Mouse (Mus musculus) lung, embryonic 16.5 days (tissue): Measurements from ENCODE around the gene Pik3r1. TPM values are rescaled to one million over a fixed set of nuclear protein-coding genes. Genes with fewer than 3 reads are reported as not detected.

Experiments used
- ATAC-seq: fragments of 200-750 bp; cut with Nextera tagmentation; 2 replicates; pipeline ENCODE4 v1.8.0; 2017; ENCODE audit warnings: low read depth, mild to moderate bottlenecking, moderate library complexity
- H3K27ac ChIP-seq: fragments of 300-500 bp; sonication (generic); 2 replicates; pipeline ENCODE4 v1.5.1; 2014; ENCODE audit warnings: mild to moderate bottlenecking, control low read depth, low read length
- H3K27me3 ChIP-seq: fragments of 300-500 bp; sonication (generic); 2 replicates; pipeline ENCODE4 v1.6.1; 2014; ENCODE audit warnings: low read depth, low read length, mixed read lengths; ENCODE audit not compliant: control insufficient read depth, insufficient read depth
- H3K36me3 ChIP-seq: fragments of 300-500 bp; sonication (generic); 2 replicates; pipeline ENCODE4 v1.6.1; 2014; ENCODE audit warnings: low read length; ENCODE audit not compliant: control insufficient read depth, insufficient read depth
- H3K4me1 ChIP-seq: fragments of 300-500 bp; sonication (generic); replicated peaks from 2 replicates; pipeline ENCODE4 v1.6.1; 2014; ENCODE audit warnings: low read length, mixed read lengths; ENCODE audit not compliant: control insufficient read depth, insufficient read depth
- H3K4me2 ChIP-seq: fragments of 300-500 bp; sonication (generic); 2 replicates; pipeline ENCODE4 v1.6.1; 2014; ENCODE audit warnings: low read depth, low read length, control low read depth
- H3K4me3 ChIP-seq: fragments of 300-500 bp; sonication (generic); 2 replicates; pipeline ENCODE4 v1.5.1; 2014; ENCODE audit warnings: mild to moderate bottlenecking, low read length, control low read depth
- H3K9ac ChIP-seq: fragments of 300-500 bp; sonication (generic); 2 replicates; pipeline ENCODE4 v1.6.1; 2014; ENCODE audit warnings: low read length, control low read depth
- H3K9me3 ChIP-seq: fragments of 300-500 bp; sonication (generic); 2 replicates; pipeline ENCODE4 v1.6.1; 2016; ENCODE audit warnings: low read length; ENCODE audit not compliant: control insufficient read depth
- WGBS: fragments of 180-500 bp; shearing (Covaris S2); extraction: QIAGEN DNeasy Blood & Tissue Kit; methylation state at CpG from one replicate; pipeline ENCODE4 v1.1.7; 2014; 5-methylcytosine and 5-hydroxymethylcytosine counted together
- polyA plus RNA-seq: library from polyadenylated mRNA; unstranded; fragments of >200 nt; fragmentation: Nextera tagmentation; extraction: Ambion mirVana; gene quantifications from 2 replicates; pipeline ENCODE4 v1.2.1, GENCODE M21; 2015

Gene Pik3r1
- polyA plus RNA-seq, 1 experiment from 2014 or later: 28.5 TPM

DNA sequence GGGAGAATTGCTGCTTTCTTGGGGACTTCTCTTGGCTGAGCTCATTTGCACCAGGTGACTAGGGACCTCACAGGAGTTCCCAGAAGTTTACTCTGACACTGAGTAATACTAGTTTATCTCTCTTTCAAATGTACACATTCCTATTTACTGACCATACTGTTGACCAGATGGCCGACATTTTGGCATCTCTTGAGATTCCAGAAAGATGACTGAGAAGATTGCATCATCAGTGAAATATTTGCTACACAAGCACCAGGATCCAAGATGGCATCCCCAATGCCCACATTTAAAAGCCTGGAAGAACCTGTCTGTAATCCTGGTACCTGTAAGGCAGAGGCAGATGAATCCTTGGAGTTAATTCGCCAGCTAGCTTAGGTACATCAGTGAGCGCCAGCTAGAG is 41.1 kb downstream of the Pik3r1 start:
- no peak for ATAC-seq
- H3K4me2 ChIP-seq: no peak overlapping the region
- H3K27ac ChIP-seq: no peak overlapping the region
- H3K36me3 ChIP-seq: no peaks in the 10 kb centered on the region; the same call in 1 of the 2 replicates
- H3K9me3 ChIP-seq: no peaks in the 10 kb centered on the region
- no peak overlapping the region for H3K4me3 ChIP-seq
- 77% methylated on average over 3 of the region's 3 CpGs for WGBS
- H3K9ac ChIP-seq: no peak overlapping the region
- H3K27me3 ChIP-seq: no peaks in the 10 kb centered on the region
- peaks cover 20% of the 10 kb centered on the region for H3K4me1 ChIP-seq

DNA sequence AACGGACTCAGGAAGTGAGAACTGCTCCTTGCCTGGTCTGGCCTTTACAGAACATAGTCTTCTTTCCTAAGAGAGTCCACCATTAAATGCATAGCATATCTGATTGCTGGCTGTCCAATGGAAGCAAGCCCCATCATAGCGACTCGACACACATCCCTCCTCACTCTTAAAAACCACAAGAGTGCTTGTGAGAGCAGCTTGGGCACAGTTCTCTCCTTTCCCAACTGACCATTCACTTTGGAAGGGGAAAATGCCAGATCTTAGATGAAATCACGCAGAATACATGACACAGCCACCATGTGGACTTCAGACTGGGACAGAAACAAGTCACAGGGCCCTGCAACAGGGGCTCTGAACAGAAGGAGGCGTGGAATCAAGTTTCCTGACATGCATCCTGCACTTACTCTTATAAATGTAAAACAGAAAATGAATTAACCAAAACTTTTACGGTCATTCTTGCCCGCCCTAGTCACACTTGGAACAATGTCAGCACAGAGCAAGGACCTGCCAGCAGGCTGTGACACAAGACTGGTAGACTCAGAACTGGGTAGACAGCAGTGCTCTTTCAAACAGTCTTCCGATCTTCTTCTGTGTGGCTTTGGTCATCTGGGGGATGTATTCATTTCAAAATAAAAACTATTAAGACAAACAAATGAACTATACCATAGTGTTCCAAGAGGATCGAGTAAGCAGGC is 46.0 kb downstream of the Pik3r1 start:
- WGBS: 80% methylated on average over 9 of the region's 9 CpGs
- Histone ChIP-seq H3K36me3 (no peaks in the 10 kb centered on the region; the same call in 1 of the 2 replicates), H3K4me2 (no peak overlapping the region), H3K4me3 (no peak overlapping the region), H3K9ac (no peak overlapping the region), H3K4me1 (peaks cover 38% of the 10 kb centered on the region), H3K27ac (peak overlapping the region; percentile 15; the same call in 1 of the 2 replicates), H3K27me3 (no peaks in the 10 kb centered on the region), H3K9me3 (no peaks in the 10 kb centered on the region)
- ATAC-seq: no peak

DNA sequence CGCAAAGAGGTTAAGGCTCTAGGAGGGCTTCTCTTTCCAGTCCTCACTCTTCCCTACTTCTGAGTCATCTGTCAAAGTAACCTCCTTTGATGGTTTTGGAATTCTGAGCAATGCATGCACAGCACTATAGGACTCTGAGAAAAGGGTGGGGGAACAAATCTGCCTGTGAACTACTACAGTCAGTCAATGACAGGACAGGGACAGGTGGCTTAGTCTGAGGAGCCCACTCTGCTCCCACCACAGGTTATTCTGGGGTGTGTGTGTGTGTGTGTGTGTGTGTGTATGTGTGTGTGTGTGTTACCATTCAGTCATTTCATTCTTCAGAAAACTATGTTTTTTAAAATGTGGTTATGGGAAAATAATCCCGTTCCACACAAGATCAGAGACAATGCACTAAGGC is 46.9 kb downstream of the Pik3r1 start:
- 89% methylated on average over 1 of the region's 2 CpGs for WGBS
- no peak overlapping the region for H3K27ac ChIP-seq
- ATAC-seq: no peak
- H3K9ac ChIP-seq: no peak overlapping the region
- H3K4me3 ChIP-seq: no peak overlapping the region
- H3K36me3 ChIP-seq: no peaks in the 10 kb centered on the region
- H3K4me2 ChIP-seq: no peak overlapping the region
- H3K27me3 ChIP-seq: no peaks in the 10 kb centered on the region
- H3K9me3 ChIP-seq: no peaks in the 10 kb centered on the region
- peaks cover 38% of the 10 kb centered on the region for H3K4me1 ChIP-seq

DNA sequence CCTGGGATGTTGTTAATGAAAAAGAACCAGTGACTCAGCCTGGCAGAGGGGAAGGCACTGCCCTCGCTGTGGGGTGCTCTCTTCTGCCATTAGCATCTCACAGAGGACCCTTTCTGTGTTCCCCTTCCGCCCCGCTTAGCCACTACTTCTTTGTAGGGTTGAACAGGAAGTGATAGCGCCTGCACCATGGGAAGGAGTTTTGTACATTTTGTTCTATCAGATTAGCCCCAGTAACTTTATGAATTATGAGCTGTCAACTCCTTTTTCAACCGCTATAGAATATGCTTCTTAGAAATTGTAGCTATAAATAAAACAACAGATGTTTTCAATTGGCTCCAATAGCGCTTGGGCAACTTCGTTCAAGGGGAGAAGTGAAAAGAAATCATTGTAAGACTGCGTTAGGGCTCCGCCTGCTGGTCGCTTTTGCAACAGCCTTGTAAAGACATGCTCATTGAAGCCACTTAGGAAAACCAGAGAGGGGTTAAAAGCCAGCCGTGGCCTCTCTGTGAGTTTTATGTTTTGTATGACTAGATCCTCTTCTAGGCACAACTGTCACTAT is 48.6 kb downstream of the Pik3r1 start:
- Histone ChIP-seq H3K9ac (no peak overlapping the region), H3K36me3 (no peaks in the 10 kb centered on the region), H3K27me3 (no peaks in the 10 kb centered on the region), H3K4me2 (peak overlapping the region; percentile 39), H3K4me1 (peaks cover 38% of the 10 kb centered on the region), H3K4me3 (peak overlapping the region; percentile 2; the same call in 1 of the 2 replicates), H3K9me3 (no peaks in the 10 kb centered on the region), H3K27ac (peak overlapping the region; percentile 84)
- peak; percentile 73 for ATAC-seq
- WGBS: 9% methylated on average over 11 of the region's 11 CpGs

DNA sequence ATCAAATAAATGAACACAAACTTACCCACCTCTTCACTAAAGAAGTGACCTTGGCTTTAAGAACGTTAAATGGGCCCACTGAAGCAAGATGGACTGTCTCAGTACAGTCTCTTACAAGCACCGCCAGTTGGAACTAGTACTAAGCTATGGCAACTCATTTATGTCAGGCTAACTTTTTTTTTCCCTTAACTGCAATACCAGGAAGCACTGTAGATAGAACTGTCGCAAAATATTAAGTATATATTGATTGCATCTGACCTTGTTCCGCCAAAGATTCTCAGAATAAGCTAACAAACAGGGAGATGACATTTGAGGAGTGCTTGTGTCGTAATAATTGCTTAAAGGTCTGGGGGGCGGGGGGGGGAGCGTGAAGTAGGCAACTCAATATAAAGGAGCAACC is 49.3 kb downstream of the Pik3r1 start:
- H3K4me3 ChIP-seq: no peak overlapping the region; the same call in 1 of the 2 replicates
- H3K4me2 ChIP-seq: peak overlapping the region; percentile 39
- H3K27me3 ChIP-seq: no peaks in the 10 kb centered on the region
- H3K4me1 ChIP-seq: peaks cover 33% of the 10 kb centered on the region
- H3K36me3 ChIP-seq: no peaks in the 10 kb centered on the region
- H3K27ac ChIP-seq: peak overlapping the region; percentile 84
- H3K9me3 ChIP-seq: no peaks in the 10 kb centered on the region
- ATAC-seq: peak; percentile 52
- H3K9ac ChIP-seq: no peak overlapping the region
- WGBS: 50% methylated on average over 7 of the region's 7 CpGs

DNA sequence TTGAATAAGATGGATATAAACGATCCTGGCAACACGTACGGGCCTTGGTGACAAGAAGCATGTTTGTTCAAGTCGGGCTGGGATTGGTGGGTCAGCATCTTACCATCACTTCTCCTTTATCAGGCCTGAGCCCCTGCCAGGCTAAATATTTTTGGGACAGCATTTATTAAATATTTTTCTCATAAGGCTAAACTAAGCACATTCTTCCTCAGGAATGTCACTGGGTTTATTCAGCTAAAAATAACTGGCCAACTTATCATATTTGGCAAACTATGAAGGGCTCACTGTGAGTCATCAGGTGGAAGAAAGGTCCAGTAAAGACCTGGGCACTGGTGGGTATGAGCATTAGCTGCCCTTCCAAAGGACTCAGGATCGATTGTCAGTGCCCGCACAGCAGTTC is 50.2 kb downstream of the Pik3r1 start:
- H3K4me1 ChIP-seq: peaks cover 37% of the 10 kb centered on the region
- H3K36me3 ChIP-seq: no peaks in the 10 kb centered on the region
- no peaks in the 10 kb centered on the region for H3K27me3 ChIP-seq
- 58% methylated on average over 6 of the region's 6 CpGs for WGBS
- ATAC-seq: peak; percentile 21; the same call in 1 of the 2 replicates
- no peak overlapping the region for H3K9ac ChIP-seq
- no peak overlapping the region for H3K4me3 ChIP-seq
- no peaks in the 10 kb centered on the region for H3K9me3 ChIP-seq
- peak overlapping the region; percentile 46 for H3K27ac ChIP-seq
- H3K4me2 ChIP-seq: no peak overlapping the region

DNA sequence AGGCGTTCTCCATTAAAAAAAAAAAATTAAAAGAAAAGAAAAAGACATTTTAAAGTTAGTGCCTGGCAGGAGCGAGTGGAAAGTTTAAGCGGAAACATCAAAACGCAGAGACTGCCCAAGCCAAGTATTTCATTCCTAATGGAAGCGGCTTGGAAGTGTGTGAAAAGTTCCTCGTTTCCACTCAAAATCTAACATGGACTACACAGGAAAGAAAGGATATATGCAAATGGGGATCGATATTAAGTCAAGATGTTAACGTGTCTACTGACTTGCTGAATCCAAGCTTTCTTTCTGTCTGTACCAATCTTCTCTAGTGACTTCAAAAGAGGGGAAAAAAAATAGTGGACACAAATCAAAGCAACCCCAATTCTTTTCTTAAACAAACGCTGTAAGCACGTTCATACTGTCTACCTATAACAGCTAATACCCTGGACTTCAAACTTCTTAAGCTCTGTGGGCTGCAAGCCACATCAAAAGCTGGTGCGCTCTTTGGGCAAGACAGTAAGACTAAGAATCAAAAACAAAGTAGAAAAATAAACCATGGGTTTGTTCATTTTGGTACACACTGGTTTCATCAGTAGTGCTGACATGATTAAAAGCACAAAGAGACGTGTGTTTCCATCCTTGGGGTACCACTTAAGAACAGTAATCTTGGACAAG is 54.5 kb downstream of the Pik3r1 start:
- peaks cover 2% of the 10 kb centered on the region; the same call in 1 of the 2 replicates for H3K36me3 ChIP-seq
- H3K4me1 ChIP-seq: peaks cover 23% of the 10 kb centered on the region
- 78% methylated on average over 12 of the region's 12 CpGs for WGBS
- ATAC-seq: no peak
- H3K27me3 ChIP-seq: no peaks in the 10 kb centered on the region
- no peak overlapping the region for H3K4me3 ChIP-seq
- H3K27ac ChIP-seq: no peak overlapping the region
- no peak overlapping the region for H3K9ac ChIP-seq
- no peak overlapping the region for H3K4me2 ChIP-seq
- H3K9me3 ChIP-seq: no peaks in the 10 kb centered on the region

DNA sequence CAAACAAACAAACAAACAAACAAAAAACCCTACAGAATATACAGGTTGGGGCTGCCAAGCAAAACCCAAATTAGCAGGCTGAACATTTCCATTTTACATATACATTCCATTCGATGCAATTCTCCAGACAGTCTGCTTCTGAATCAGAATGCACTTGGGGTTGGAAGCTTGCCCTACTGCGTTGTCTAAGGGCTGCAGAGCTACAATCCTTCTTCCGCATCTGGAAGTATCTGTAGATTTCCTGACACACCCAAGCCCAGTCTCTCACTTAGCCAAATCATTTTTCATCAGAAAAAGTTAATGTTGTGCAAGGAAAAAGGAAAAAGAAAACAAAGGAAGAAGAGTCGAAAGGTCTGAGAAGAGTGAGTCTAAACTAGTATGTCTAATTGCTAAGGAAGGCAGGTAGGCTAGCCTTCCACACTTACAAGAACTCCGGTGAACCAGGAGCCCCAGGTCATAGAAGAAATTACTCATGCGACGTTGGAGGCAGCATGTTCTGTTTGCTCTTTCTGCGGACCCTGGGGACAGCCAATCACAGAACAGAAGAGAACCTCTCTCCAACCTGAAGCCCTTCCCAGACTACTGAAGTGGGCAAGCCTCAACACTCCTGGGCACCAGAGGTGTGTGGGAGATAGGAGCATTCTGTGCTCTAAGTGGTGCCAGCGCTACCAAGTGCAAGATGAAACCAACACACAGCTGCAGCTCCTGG is 55.1 kb downstream of the Pik3r1 start:
- Histone ChIP-seq H3K4me2 (no peak overlapping the region), H3K9ac (no peak overlapping the region), H3K36me3 (peaks cover 5% of the 10 kb centered on the region; the same call in 1 of the 2 replicates), H3K9me3 (no peaks in the 10 kb centered on the region), H3K27me3 (no peaks in the 10 kb centered on the region), H3K4me1 (peaks cover 20% of the 10 kb centered on the region), H3K27ac (0 out of 2 replicates have a peak overlapping the region, but pooled peaks have one; percentile 27), H3K4me3 (no peak overlapping the region)
- ATAC-seq: peak; percentile 43; the same call in 1 of the 2 replicates
- 53% methylated on average over 9 of the region's 9 CpGs for WGBS

DNA sequence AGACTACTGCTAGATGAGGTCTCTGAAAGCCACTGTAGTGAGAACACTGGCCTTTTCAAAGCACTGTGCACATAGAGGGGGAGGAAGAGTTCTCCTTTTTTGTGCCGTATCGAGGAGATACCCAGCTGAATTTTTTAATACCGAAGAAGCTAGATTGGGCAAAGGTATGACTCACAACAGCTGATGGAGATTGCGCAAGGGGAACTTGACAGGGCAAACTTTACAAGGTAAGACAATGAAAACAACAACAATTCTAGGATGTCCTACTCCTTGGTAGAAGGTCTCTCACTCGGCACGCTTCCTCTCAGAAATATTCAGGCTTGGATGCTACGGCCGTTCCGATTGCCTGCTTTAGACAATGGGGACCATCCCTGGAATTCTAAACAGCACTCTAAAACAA is 55.9 kb downstream of the Pik3r1 start:
- Histone ChIP-seq H3K4me1 (peaks cover 14% of the 10 kb centered on the region), H3K36me3 (peaks cover 8% of the 10 kb centered on the region; the same call in 1 of the 2 replicates), H3K27me3 (no peaks in the 10 kb centered on the region), H3K27ac (no peak overlapping the region), H3K4me2 (no peak overlapping the region), H3K9ac (no peak overlapping the region), H3K9me3 (no peaks in the 10 kb centered on the region), H3K4me3 (no peak overlapping the region)
- no peak for ATAC-seq
- 89% methylated on average over 9 of the region's 9 CpGs for WGBS
